Mouse (Mus musculus) urinary bladder, postnatal 36 days (tissue): Measurements from ENCODE around the gene Gimap4.

Experiments used
- DNase-seq, 2 experiments: peaks; one replicate each; pipeline ENCODE4 v3.0.0; 2022; ENCODE audit warnings: low spot score in 2 of 2, mixed read lengths in 1 of 2

The Gimap4 gene

GRCm38 (mm10) chr6:48700251-48701075, 16.1 kb downstream of the Gimap4 start:
- DNase-seq: no peak

GRCm38 (mm10) chr6:48702146-48702545, 17.8 kb downstream of the Gimap4 start:
- DNase-seq: no peak

- no peak for DNase-seq
These were observed 18.3 kb downstream of the Gimap4 start for GRCm38 (mm10) chr6:48702601-48703000.

DNA sequence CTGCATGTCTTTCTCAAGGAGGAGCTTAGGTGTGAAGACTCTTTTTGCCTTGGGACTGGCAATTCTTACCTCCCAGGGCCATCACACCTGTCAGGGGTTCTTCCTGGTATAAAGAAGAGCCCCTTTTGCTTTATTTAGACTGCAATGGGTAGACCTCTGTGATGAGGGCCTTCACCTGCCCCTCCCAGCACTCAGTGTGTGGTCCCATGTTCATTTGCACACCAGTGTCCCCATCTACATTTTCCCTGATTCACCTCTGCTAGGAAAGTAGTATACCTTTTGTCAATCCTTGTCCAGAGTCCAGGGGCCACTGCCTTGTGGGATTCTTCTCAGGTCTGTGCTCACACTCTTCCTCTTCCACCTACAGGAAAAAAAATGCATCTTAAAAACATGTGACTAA, 19.8 kb downstream of the Gimap4 start:
- no peak for DNase-seq

DNA sequence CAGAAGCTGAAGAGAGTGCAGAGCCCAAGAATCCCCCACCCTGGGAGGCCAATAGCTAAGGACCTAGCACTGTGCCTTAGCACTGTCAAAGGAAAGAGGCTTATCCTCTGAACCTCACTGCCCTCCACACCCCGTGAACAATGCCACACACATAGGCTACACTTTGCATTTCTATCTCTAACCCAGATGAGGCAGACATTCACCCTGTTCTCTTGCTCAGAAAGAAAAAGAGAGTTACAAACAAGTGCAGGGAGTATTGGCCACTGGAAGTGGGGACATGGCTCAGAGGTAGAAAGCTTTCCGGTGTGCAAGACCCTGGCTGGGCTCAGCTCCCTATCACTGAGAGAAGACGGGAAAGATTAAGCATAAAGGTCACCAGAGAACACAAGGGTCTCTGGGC, 21.8 kb downstream of the Gimap4 start:
- DNase-seq: no peak

- DNase-seq: no peak
These were observed 34.1 kb downstream of the Gimap4 start, which contains the start of the genes Gm28053 and Gimap7 for GRCm38 (mm10) chr6:48718455-48718854. Gene Gm28053, plus strand, starts transcription at chr6:48718607. Gene Gimap7, plus strand, starts transcription at chr6:48718621.

- no peak for DNase-seq
These were observed 36.0 kb downstream of the Gimap4 start for GRCm38 (mm10) chr6:48720326-48720725.

DNA sequence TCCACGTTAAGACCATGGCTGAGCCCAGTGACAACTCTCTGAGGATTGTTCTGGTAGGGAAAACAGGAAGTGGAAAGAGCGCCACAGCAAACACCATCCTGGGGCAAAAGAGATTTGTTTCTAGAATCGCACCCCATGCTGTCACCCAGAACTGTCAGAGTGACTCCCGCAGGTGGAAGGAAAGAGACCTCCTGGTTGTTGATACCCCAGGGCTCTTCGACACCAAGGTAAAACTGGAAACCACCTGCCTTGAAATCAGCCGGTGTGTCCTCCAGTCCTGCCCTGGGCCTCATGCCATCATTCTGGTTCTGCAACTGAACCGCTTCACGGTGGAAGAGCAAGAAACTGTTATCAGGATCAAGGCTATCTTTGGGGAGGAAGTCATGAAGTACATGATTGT, 39.1 kb downstream of the Gimap4 start:
- no peak for DNase-seq

DNA sequence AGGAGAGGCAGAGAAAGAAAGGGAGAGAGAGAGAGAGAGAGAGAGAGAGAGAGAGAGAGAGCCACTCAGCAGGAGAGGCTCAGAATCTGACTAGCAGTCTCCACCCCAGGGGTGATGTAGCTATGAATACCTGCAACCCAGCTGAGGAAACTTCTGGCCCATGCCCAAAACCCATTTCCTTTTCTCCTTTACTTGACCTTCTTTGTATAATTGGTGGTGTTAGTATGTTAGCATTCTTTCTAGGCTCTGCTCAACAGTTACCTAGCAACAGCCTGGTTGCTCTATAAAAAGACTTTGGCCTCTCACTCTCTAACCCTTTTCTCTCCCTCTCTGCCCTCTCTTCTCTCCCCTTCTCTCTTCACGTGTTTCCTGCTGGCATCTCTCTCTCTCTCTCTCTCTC, 41.1 kb downstream of the Gimap4 start:
- no peak for DNase-seq

- no peak for DNase-seq
These were observed 43.4 kb downstream of the Gimap4 start for GRCm38 (mm10) chr6:48727761-48728160.

DNA sequence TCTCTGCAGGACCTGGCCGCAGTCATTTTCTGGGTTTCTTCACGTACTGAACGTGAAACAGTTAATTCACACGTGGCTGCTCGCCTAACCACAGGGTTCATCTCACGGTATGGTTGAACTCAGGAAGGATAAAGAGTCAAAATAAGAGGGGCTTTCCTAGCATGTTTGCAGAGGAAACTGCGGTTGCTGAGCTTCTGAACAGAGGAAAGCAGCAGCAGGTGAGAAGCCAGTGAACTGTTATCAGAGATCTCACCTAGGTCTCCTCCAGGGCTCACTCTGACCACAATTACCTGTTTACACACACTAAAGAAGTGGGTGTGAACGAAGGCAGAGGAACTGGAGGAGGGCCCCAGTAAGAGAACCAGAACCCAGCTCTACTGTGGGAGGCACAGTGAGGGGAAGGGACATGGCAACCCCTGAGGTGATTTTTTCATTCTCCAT, 48.5 kb downstream of the Gimap4 start:
- no peak for DNase-seq

GRCm38 (mm10) chr6:48733660-48734059, 49.3 kb downstream of the Gimap4 start:
- no peak for DNase-seq

GRCm38 (mm10) chr6:48737053-48737452, 52.7 kb downstream of the Gimap4 start:
- DNase-seq: no peak

GRCm38 (mm10) chr6:48737688-48738087, 53.3 kb downstream of the Gimap4 start:
- no peak for DNase-seq

DNA sequence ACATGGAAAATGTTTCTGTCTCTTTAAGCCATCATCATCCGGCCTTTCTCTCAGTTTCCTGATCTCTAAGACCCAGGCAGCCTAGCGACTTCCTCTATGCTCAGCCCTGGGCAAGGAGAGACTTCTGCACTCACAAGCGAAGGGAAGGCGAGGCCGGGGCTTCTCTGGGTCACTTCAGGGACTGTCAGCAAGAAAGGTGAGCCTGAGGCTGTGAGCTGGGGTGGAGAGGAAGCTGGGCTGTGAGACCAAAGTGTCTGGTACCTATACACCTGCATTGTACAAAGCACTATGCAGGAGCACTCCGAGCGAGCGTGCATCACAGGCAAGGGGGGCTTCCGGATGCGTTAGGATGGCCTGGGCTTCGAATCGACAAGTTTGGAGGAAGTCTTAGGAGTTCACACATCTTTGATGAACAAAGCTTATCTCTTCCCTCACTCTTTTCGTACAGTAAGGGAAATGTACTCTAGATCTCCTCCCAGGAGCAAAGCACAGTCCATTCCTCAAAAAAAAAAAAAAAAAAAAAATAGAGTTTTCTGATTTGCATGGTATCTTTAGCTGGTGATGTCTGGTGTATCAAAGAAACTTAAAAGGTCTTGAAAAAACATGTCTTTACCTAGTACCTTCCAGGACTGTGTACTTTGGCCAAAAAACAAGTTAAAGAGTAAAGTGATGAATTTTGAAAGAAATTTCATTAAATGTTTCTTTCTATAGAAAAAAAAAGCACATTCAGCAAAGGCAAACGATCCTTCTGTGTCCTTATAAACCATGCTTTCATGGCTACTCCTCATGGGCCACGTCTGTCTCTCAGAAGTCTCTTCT, 54.8 kb downstream of the Gimap4 start, which contains the start of gene Gimap1:
Gene Gimap1 (plus strand): TSS at position 94 of the 819 bp plus-strand sequence.
- DNase-seq: no peak

DNA sequence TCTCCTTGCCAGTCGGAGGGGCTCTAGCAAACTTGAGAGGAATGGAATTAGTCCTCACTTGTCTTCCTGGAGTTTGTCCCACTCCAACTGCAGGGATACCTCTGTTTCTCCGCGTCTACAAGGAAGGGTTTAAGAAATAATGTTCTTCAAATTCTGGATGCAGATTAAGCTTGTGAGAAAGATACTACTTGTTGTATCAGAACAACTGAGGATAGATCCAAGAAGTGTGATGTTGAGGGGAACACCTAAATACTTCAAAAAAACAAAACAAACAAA, 55.4 kb downstream of the Gimap4 start:
- no peak for DNase-seq

DNA sequence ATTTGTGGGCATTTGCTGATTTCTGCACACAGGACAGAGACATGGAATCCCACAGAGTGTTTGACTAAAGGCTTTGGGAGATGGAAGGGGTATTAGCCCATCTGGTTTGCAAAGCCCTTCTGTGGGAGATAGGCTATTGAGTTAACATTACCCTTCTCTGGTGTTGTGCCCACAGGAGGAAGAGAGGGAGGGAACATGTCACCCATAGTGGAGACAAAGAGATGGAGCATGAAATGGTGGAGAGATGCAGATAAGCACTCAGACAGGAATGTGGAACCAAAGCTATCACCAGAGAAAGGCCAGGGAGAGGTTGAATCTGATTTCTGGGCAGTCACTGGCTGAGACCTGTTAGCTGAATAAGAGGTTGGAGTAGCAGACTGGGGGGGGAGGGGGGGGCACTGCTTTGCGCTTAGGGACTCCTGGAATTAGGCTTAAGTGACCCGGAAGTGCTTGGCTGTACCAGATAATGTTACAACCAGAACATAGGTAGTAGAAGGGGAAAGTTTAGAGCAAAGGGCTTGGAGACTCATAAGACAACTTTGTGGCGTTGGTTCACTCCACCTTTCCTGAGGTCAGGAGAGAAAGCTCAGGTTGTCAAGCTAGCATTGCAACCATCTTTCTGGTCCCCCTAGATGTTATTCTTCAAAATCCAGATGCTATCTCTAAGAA, 56.3 kb downstream of the Gimap4 start:
- DNase-seq: no peak

DNA sequence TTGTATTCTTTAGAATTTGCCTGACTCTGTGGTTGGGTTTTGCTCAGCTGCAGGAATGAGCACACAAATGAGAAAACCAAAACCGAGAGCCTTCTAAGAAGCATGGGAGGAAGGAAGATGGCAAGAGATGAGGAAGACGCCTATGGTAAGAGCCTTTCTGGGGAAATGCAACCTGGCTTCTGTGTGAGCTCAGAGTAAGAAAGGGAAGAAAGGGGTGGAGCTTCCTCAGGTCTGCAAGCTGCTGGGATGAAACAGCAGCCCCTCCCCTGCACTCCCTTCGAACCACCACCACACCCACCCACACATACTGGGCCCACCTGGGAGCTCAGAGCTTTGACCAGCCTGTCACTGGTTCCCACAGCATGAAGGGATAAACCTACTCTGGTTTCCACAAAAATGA, 56.9 kb downstream of the Gimap4 start:
- DNase-seq: no peak
